Mouse (Mus musculus) forebrain, postnatal 0 days (tissue): ENCODE measurements around the gene Stx8. TPM values are rescaled to one million over a fixed set of nuclear protein-coding genes. Genes with fewer than 3 reads are reported as not detected.

ENCODE experiments used
- ATAC-seq: fragments of 200-750 bp; cut with Nextera tagmentation; 2 replicates; pipeline ENCODE4 v1.8.0; 2017; ENCODE audit warnings: mild to moderate bottlenecking, moderate library complexity
- DNase-seq: peaks from one replicate; pipeline ENCODE4 v3.0.0-alpha.2; 2015
- H3K27ac ChIP-seq: fragments of 300-500 bp; sonication (generic); 2 replicates; pipeline ENCODE4 v1.5.1; 2014; ENCODE audit warnings: low read depth, mild to moderate bottlenecking, antibody characterized with exemption, low read length, moderate library complexity, mixed read lengths
- H3K27me3 ChIP-seq: fragments of 300-500 bp; sonication (generic); 2 replicates; pipeline ENCODE4 v1.6.1; 2014; ENCODE audit warnings: mild to moderate bottlenecking, low read length, mixed read lengths; ENCODE audit not compliant: insufficient read depth
- H3K36me3 ChIP-seq: fragments of 300-500 bp; sonication (generic); 2 replicates; pipeline ENCODE4 v1.6.1; 2014; ENCODE audit warnings: mild to moderate bottlenecking, moderate library complexity; ENCODE audit not compliant: insufficient read depth
- H3K4me1 ChIP-seq: fragments of 300-500 bp; sonication (generic); 2 replicates; pipeline ENCODE4 v1.6.1; 2014; ENCODE audit warnings: antibody characterized with exemption; ENCODE audit not compliant: insufficient read depth
- H3K4me2 ChIP-seq: fragments of 300-500 bp; sonication (generic); 2 replicates; pipeline ENCODE4 v1.6.1; 2014; ENCODE audit warnings: low read depth, mild to moderate bottlenecking, moderate library complexity
- H3K4me3 ChIP-seq: fragments of 300-500 bp; sonication (generic); 2 replicates; pipeline ENCODE4 v1.5.1; 2014; ENCODE audit warnings: low read depth, low read length, mixed read lengths
- H3K9ac ChIP-seq: fragments of 300-500 bp; sonication (generic); 2 replicates; pipeline ENCODE4 v1.6.1; 2014; ENCODE audit warnings: mild to moderate bottlenecking
- H3K9me3 ChIP-seq: fragments of 300-500 bp; sonication (generic); 2 replicates; pipeline ENCODE4 v1.6.1; 2016; ENCODE audit warnings: low read length
- CTCF ChIP-seq: sonication (generic); IDR thresholded peaks from 2 replicates; pipeline ENCODE4 v1.5.1; 2016; ENCODE audit warnings: antibody characterized with exemption, control low read depth, low read depth
- WGBS: fragments of 180-500 bp; shearing (Covaris S2); extraction: QIAGEN DNeasy Blood & Tissue Kit; methylation state at CpG from one replicate; pipeline ENCODE4 v1.1.7; 2014; 5-methylcytosine and 5-hydroxymethylcytosine counted together
- polyA plus RNA-seq: library from polyadenylated mRNA; unstranded; fragments of >200 nt; fragmentation: Nextera tagmentation; extraction: Ambion mirVana; gene quantifications from 2 replicates; pipeline ENCODE4 v1.2.1, GENCODE M21; 2015
- total RNA-seq: library from RNA; depleted of rRNA; stranded (reverse); fragments of >200 nt; gene quantifications from 2 replicates; pipeline ENCODE4 v1.2.3, GENCODE M21; 2014; rRNA removed

Stx8 gene
- 11.1 and 21.6 TPM in 2 replicates for total RNA-seq
- polyA plus RNA-seq, result 67.8 and 78.9 TPM in 2 replicates

DNA sequence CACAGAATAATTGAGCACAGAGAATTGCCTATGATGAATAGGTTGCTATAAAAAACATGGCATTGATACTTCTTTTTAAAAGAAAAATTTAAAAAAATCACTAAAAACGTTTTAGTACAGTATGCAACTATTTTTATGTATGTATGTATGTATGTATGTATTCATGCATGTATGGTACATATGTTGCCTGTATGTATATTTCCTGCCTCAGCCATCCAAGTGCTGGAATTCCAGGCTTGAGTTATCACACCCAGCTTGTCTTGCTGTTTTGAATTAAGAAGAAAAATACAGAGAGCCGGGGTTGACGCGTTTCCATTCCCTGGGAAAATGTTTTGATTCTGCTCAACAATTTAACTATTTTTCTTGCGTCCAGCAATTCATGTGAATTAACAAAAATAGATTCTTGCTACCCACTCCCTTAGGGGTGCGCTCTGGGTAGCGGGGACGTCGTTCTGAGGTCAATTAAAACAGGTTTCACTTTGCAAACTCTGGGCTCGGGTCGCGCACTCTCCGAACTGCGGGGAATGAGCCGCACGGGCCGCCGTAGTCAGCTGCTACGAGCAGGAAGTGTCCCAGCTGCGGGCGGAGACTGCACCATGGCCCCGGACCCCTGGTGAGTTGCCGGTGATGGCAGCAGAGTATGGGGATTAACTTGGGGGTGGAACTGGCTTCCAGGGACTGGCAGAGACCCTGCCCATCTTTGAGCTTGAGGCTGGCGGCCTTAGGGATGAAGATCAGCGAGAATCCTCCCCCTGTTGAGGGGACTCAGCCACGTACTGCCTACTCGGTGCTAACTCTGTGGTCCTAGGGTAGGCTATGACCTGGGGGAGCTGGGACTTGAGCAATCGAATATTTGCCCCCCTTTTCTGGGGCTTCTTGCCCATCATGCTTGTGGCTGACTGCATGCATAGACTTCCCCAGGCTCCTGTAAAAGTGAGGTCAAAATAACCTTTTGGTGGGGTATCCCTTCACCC lies at the start of gene Stx8:
Gene Stx8, plus strand, starts transcription at position 289 of the 974 bp plus-strand sequence.
- Histone ChIP-seq H3K27ac (no peak within 1 kb of the TSS), H3K4me2 (peak within 1 kb of the TSS; percentile 91), H3K4me3 (peak within 1 kb of the TSS; percentile 80), H3K9me3 (no peaks in the 10 kb centered on the region), H3K27me3 (no peaks in the 10 kb centered on the region), H3K9ac (peak within 1 kb of the TSS; percentile 81), H3K36me3 (no peaks in the 10 kb centered on the region), H3K4me1 (peaks cover 12% of the 10 kb centered on the region)
- DNase-seq, result peak; percentile 87
- peak; percentile 86 for ATAC-seq
- WGBS, result under 1% methylated on average over 28 of the region's 28 CpGs
- no peak for TF ChIP-seq CTCF

DNA sequence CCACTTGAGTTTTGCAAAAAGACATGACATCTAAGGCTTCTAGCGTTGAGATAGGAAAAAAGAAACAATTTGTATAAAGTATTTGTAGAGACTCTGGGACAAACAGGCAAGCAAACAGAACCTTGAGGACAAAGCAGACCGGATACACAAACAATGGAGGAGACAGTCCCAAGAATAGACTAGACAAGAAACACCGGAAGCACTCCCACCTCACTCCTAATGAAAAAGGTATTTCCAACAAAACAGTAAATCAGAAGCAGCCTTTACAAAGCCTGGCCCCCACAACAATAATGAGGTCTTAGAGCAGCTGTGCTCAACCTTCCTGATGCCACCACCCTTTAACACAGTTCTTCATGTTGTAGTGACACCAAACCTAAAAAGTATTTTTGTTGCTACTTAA lies 48.9 kb upstream of the Stx8 start:
- no peaks in the 10 kb centered on the region for H3K4me1 ChIP-seq
- 82% methylated on average over 3 of the region's 3 CpGs for WGBS
- ATAC-seq, result no peak
- DNase-seq, result no peak
- peaks cover 10% of the 10 kb centered on the region for H3K27me3 ChIP-seq
- H3K4me2 ChIP-seq, result no peak overlapping the region
- H3K9me3 ChIP-seq, result no peaks in the 10 kb centered on the region
- TF ChIP-seq CTCF, result no peak
- H3K36me3 ChIP-seq, result no peaks in the 10 kb centered on the region
- H3K27ac ChIP-seq, result no peak overlapping the region
- no peak overlapping the region for H3K9ac ChIP-seq
- no peak overlapping the region for H3K4me3 ChIP-seq

DNA sequence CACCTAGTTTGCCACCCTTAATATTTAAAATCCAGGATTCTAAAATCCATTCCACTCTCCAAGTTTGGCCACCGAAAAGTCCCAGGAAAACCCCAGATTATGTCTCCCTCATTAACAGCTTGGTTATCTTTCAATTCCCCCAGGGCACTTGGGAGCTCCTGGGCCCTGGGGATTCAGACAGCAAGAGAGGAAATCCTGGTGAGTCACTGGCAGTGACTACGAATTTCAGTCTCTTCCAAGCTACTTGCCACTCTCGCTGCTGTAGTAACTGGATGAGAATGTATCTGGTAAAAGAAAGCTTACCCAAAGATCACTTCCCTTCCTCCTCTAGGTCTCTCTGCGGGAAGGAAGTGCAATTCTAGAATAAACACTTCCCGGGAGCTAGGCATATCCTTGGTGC lies 46.4 kb upstream of the Stx8 start:
- Histone ChIP-seq H3K4me1 (no peaks in the 10 kb centered on the region), H3K4me2 (peak overlapping the region; percentile 100), H3K4me3 (peak overlapping the region; percentile 70; the same call in 1 of the 2 replicates), H3K27me3 (peaks cover 10% of the 10 kb centered on the region), H3K9me3 (no peaks in the 10 kb centered on the region), H3K36me3 (no peaks in the 10 kb centered on the region), H3K27ac (no peak overlapping the region), H3K9ac (no peak overlapping the region)
- ATAC-seq, result no peak
- no peak for DNase-seq
- WGBS, result 69% methylated on average over 5 of the region's 5 CpGs
- TF ChIP-seq CTCF, result no peak

DNA sequence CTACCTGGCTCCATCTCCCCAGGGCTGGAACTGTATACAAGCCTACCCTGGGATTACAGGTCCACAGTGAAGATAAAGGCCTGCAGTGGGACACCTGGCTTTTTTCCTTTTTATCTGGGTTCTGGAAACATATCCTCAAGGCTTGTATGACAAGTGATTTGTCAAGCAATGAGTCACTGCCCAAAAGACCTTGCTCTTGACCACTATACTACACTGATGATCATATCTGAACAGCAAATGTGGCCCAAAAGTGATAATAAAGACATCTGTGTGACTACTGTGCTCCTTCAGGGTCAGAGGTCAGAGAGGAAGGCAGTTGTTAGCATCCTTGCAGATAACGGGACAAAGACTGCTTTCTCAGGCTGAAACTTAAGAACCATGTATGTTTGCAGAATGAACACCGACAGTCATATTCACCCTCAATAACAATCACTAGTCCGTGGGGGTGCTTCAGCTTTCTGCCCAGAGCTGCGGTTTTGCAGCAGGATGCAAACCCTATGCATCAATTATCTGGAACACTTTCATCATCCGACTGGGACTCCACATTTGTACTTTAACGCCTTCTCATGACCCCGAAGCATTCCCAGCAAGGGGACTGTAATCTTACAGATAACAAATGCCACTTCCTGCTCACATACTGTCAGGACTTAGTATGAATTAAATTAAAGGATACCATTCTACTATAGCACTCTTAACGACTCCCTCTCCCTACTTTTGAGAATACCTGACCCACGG lies 45.6 kb upstream of the Stx8 start:
- 58% methylated on average over 9 of the region's 9 CpGs for WGBS
- H3K4me3 ChIP-seq, result peak overlapping the region; percentile 70

DNA sequence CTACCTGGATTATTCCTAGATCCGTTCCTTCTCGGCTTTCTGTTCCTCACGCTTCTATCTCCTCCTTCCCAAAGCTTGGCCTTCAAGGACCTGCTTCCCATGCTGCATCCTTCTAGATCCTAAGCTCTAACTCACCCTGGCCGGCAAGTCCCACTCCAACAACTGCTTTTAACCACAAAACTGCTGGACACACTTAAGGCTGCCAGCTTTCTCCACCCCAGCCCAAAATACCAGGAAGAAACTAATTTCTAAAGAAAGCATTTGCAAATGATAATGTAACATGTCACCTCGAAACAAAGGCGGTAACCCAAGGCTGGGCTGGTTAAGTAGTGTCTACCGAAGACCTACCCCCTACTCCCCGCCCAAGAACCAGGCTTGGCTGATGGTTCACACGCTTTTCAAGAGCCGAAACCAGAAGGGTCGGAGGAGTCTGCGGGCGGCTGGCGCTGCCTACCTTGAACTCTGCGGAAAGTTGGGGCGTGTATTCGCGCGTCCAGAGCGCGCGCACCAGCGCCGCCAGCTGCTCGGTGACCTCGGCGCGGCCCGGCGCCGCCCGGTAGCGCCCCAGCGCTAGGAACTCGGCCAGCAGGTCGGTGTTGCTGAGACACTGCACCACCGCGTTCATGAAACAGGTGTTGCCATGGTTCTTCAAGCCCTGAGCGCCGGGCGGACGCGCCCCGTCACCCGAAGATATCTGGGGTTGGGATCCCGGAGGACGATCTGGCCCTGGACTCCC lies 44.7 kb upstream of the Stx8 start:
- Histone ChIP-seq H3K4me3 (peak overlapping the region; percentile 70), H3K9me3 (no peaks in the 10 kb centered on the region), H3K9ac (peak overlapping the region; percentile 76), H3K4me2 (peak overlapping the region; percentile 100), H3K36me3 (no peaks in the 10 kb centered on the region), H3K4me1 (no peaks in the 10 kb centered on the region), H3K27me3 (peaks cover 10% of the 10 kb centered on the region), H3K27ac (peak overlapping the region; percentile 45)
- WGBS, result 3% methylated on average over 47 of the region's 47 CpGs
- peak; percentile 21 for ATAC-seq
- TF ChIP-seq CTCF, result 0 out of 2 replicates have a peak, but pooled peaks have one; percentile 16
- peak; percentile 24 for DNase-seq

More for the DNA sequence above, 45.6 kb upstream of the Stx8 start:
- DNase-seq (no peak), ATAC-seq (no peak)
- Histone ChIP-seq H3K27ac (no peak overlapping the region; the same call in 1 of the 2 replicates), H3K4me1 (no peaks in the 10 kb centered on the region), H3K4me2 (peak overlapping the region; percentile 100), H3K36me3 (no peaks in the 10 kb centered on the region), H3K9me3 (no peaks in the 10 kb centered on the region), H3K9ac (no peak overlapping the region; the same call in 1 of the 2 replicates), H3K27me3 (peaks cover 10% of the 10 kb centered on the region)
- TF ChIP-seq CTCF, result no peak

DNA sequence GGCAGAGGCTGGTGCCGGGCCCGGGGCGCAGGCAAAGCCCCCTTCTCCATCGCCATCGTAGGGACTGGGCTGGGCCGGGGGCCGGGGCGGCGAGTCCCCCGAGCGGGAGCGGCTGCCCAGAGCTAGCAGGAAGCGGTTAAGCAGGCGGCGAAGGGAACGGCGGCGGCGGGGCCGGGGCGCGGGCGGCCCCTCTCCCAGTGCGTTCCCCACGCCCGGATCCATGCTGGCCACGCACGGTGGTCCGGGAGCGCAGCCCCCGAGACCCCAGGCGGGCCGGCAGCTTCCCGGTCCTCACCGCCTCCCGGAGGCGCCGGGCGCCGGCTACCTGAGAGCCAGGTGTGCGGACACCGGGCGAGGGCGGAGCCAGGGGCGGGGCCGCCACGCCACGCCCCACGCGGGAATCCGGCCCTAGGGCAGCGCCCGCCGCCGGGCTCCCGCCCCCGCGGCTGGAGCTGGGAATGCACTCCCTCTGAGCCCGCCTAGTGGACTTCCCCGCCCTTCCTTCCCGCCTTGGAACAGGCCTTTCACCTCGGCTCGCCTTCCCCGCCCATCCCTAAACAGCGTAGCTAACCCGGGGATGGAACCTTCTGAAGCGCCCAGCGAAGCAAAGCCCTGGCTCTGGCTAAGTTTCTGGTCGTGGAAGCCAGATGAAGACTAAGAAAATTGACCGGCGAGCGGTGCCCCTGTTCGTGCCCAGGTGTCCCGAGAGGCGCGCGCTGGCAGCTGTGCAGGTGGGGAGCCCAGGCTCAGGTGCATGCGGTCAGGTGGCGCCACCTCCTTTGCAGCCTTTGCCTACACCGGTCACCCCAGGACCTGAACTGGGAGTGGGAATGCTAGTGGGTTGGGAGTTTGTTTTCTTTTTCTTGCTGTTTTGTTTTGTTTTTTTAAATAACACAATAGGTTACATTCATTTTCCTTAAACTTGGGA lies 43.9 kb upstream of the Stx8 start, which contains the start of gene Usp43:
Gene Usp43, minus strand, starts transcription at position 327 of the 928 bp plus-strand sequence.
- peak within 1 kb of the TSS; percentile 45 for H3K27ac ChIP-seq
- peak within 1 kb of the TSS; percentile 76 for H3K9ac ChIP-seq
- peak within 1 kb of the TSS; percentile 70 for H3K4me3 ChIP-seq
- no peak for TF ChIP-seq CTCF
- H3K27me3 ChIP-seq, result peaks cover 10% of the 10 kb centered on the region
- ATAC-seq (peak; percentile 67), DNase-seq (peak; percentile 26)
- peak within 1 kb of the TSS; percentile 100 for H3K4me2 ChIP-seq
- H3K9me3 ChIP-seq, result no peaks in the 10 kb centered on the region
- H3K36me3 ChIP-seq, result no peaks in the 10 kb centered on the region
- 3% methylated on average over 73 of the region's 80 CpGs for WGBS
- H3K4me1 ChIP-seq, result no peaks in the 10 kb centered on the region
